8 mouse cellular contexts compared by ENCODE assay signal in the genomic region with DNA sequence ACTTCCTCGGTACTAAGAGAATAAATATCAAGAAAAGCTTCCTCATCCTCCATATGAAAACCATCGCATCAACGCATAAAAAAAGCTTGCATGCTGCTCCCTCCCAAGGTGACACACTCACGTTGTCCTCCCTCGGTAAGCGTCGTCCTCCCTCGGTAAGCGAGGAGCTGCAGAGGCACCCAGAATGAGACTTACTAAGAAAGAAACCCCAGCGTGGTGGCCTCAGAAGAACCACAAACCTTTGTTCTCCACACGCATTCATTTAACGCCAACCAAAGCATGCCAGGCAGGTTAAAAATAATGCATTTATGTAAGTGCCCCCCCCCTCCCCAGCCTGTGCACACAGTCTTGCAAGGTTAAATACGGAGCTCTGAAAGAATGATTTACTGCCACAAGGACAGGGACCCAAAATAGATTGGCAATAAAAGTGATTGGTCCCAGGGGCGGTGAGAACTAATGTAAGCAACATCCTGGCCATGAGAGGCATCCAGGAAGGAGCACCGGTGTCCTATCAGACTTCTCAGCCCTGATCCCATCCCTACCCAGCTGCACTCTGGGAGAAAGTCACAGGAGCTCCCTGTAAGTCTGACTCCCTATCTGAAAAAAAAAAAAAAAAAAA. TPM values are rescaled to one million over a fixed set of nuclear protein-coding genes. Genes with fewer than 3 reads are reported as not detected.
A peak's percentile ranks its signal among the peaks of the same experiment; 100 is the strongest.
DNase-seq lines count a peak whose midpoint lies in the region; TF ChIP-seq lines count a peak whose summit lies in the region.

No protein-coding gene starts in this region.

- DNase-seq in kidney, adult 11 months, result peak; percentile 48
- DNase-seq in kidney, adult 18-20 months, result no peak
- peak; percentile 40 for DNase-seq in induced T-regulatory cell, adult 2 months (ENCODE audit: low read depth)
- DNase-seq in natural killer cell, adult 2 months (ENCODE audit: low spot score in 2 of 2), result peak; percentile 14 to 16
- no peak for DNase-seq in ovary, postnatal 14 days (ENCODE audit: low spot score)
- DNase-seq in right cerebral cortex, postnatal 36 days (ENCODE audit: low spot score in 2 of 2), result no peak
- DNase-seq in cerebellum, postnatal 14 days, result no peak

- TF ChIP-seq CTCF in embryonic fibroblast, embryonic 13.5 days (IDR thresholded peaks at IDR 0.05; ENCODE audit: borderline replicate concordance, insufficient read depth, low read length), result no peak

- H3K4me3 ChIP-seq in embryonic fibroblast, embryonic 13.5 days (ENCODE audit: insufficient read depth, low read length), result peak overlapping the region; percentile 26

- H3K27ac ChIP-seq in embryonic fibroblast, embryonic 13.5 days (ENCODE audit: insufficient read depth, low read length), result no peak overlapping the region

- H3K4me1 ChIP-seq in embryonic fibroblast, embryonic 13.5 days (ENCODE audit: control insufficient read depth, insufficient read depth, low read length), result peaks cover 28% of the 10 kb centered on the region

- no peak for TF ChIP-seq POLR2A in embryonic fibroblast, embryonic 13.5 days (IDR thresholded peaks at IDR 0.05; ENCODE audit: low read depth, low read length)

RNA-seq across cellular contexts. Expression of gene Trio, which starts 3.9 kb away (rescaled TPM):
- polyA plus RNA-seq in embryonic fibroblast, embryonic 13.5 days (2011; ENCODE audit: insufficient read length, low read depth, missing spikeins), result 154 and 161 TPM in 2 replicates

Comparison
In these comparisons a context has a peak if more than half of its experiments do, and no peak if none do; other contexts are left out.
1. DNase-seq: peak in kidney, adult 11 months (single experiment), induced T-regulatory cell, adult 2 months (single experiment) and natural killer cell, adult 2 months (2 of 2); none in kidney, adult 18-20 months (single experiment), ovary, postnatal 14 days (single experiment), right cerebral cortex, postnatal 36 days (0 of 2) and cerebellum, postnatal 14 days (0 of 2).